Mouse (Mus musculus) right cerebral cortex, postnatal 25 days (tissue): ENCODE results near the gene Zfp423.

Experiments
- DNase-seq: peaks from one replicate; pipeline ENCODE4 v3.0.0; 2022

Gene Zfp423

GRCm38 (mm10) chr8:87737900-87738299, 221.5 kb downstream of the Zfp423 start:
- DNase-seq, result no peak

- DNase-seq, result no peak
These were observed 224.5 kb downstream of the Zfp423 start for GRCm38 (mm10) chr8:87734902-87735301.

DNA sequence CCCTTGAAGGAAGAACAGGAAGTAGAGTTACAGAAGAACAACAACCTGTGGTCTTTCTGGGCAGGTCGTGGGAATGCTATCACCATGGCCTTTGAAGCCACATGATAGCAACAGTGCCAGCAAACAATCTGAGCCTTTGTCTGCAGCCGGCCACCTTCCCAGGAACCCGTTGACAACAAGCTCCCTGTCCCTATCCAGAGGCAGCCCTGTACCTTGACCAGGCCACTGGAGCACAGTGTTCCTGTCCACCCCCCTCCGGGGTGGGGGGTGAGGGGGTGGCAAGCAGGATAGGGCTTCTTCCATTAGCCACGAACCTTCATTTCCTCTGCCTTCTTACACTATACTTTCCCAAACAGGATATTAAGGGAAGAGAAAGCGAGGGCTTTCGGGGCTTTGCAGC, 224.9 kb downstream of the Zfp423 start:
- no peak for DNase-seq

GRCm38 (mm10) chr8:87731062-87731461, 228.3 kb downstream of the Zfp423 start:
- no peak for DNase-seq

DNA sequence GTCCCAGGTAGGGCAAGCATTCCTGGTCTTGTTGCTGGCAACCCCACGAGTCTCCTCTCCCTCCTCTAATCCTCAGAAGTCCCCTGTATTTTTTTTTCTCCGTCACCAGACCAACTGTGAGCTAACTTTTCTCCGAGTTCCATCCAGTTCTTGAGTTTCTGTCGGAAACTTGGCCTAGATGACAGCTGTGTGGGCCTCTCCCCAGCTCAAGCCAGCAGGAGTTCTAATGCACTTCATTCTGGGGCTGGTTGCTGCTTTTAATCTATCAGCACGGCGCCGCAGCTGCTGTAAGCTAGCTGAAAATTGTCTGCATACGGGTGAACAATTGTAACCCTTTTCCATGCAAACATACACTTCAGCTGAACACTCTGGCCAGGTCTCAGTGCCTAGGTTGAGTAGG, 236.4 kb downstream of the Zfp423 start:
- no peak for DNase-seq

GRCm38 (mm10) chr8:87719137-87719815, 240.1 kb downstream of the Zfp423 start:
- DNase-seq, result no peak

- DNase-seq, result no peak
These were observed 241.9 kb downstream of the Zfp423 start for GRCm38 (mm10) chr8:87717445-87717844.

DNA sequence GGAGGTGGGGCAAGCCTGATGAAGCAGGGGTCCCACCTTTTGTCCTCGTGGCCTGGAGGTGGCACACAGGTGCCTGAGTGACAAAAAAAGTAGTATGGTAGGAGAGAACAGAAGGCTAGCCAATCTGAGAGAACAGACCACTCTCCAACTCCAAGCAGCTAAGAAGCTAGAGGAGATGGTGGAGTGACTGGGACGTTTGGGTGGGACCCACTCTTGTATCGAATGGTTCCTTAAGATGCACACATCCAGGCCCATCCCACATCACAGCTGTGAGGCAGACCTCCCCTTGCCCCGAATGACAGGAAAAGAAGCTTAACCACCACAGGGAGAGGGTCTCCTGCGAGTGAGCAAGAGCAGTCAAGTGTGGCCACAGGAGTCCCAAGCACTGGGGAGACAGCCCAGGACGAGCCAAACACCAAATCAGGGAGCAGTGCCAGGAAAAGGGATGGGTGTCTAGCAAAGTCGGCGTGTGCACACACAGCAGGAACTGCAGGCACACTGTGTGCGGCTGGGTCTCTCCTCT, 242.6 kb downstream of the Zfp423 start:
- no peak for DNase-seq

DNA sequence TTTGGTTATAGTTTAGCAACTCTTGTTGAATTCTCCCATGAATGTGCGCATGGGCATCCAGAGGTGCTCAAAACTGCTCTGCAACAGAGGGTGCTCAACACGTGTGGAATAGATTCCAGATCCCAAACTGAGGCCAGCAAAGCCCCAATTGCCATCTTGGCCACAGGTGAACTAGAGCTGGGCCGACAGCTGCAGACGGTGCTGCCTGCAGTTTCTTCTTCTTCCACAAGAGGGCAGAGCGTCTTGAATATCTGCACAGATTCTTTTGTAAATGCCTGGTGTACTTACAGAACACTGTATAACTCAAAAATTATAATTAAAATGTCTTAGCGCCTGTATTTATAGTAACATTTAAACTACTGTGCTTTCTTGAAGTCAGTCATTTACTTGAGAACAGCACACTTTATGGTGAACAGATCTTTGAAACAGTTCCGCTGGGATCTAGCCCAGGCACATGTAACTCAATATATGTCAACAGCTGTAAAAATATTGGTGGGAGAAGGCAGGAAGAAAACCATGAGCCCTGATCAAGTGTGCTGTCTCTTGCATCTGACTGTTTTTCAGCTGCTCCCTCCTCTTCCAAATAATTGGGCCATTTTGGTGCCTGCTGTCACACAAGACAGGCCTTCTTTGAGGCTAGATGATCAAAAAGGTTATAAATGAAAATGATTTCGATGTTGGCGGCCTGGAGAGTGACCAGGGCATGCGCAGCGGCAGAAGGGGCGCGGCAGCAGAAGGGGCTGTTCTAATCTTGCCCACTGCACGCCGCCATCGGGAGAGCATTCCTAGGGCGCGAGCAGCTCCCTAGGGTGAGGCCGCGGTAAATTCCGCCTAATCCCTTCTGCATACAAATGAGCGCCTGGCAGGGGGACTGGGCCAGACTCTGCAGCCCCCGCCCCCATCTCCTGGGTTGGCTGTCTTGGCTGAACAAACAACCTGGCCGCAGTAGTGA, 243.4 kb downstream of the Zfp423 start:
- peak; percentile 64 for DNase-seq

- no peak for DNase-seq
These were observed 245.4 kb downstream of the Zfp423 start for GRCm38 (mm10) chr8:87713946-87714345.

DNA sequence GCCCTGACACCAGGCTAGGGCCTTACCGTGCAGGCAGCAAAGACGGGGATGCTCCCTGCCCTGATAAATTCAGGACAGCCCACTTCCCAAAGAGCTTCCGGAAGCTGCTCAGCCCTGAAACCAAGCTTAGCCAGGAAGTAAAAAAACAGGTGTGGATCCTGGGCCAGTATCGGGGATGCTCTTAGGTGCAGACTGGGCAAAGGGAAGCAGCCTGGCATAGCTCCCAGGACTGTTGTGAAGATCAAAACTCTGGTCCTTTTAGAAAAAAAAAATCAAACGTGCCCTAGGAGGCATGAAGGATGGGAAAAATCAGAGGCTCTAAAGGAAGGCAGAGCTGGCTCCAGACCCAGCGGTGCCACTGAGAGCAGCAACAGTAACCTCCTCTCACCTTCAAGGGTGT, 247.4 kb downstream of the Zfp423 start:
- DNase-seq, result no peak

GRCm38 (mm10) chr8:87708127-87708637, 251.2 kb downstream of the Zfp423 start:
- no peak for DNase-seq

DNA sequence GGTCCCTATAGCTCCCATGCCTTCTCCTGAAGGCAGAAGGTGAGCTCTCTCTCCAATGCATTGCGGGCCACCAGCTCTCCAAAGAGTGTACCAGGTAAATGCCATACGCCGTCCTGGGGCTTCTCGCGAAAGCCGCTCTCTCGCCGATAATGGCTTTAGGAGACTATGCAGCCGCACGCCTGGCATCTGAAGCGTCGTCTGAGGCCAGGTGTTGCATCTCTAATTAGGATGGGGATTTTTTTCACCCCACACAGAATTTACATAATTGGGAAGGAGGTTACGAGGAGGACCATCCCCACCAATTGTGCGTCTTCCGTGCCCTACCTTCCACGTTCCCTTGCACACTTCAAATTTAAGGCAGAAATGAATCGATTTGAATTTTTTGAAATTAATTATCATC, 252.2 kb downstream of the Zfp423 start:
- DNase-seq, result no peak

DNA sequence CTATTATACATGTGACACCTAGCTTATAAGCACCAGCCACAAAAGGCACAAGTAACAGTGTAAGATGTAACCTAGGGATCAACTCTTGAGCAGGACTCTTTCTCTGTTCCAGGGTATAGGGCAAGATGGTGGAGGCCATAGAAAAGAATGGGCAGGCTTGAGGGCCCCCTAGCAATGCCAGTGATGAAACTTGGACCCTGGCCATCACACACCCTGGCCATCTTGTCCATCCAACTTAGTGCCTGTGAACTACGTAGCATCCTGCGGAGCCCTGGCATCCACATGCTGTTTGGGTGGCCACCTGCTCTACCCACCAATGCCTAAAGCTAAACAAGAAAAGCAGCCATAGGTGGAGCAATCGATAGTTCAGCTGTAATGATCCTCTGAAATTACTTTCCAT, 254.6 kb downstream of the Zfp423 start:
- no peak for DNase-seq

- DNase-seq, result peak; percentile 18
These were observed 256.5 kb downstream of the Zfp423 start for GRCm38 (mm10) chr8:87702790-87703311.

DNA sequence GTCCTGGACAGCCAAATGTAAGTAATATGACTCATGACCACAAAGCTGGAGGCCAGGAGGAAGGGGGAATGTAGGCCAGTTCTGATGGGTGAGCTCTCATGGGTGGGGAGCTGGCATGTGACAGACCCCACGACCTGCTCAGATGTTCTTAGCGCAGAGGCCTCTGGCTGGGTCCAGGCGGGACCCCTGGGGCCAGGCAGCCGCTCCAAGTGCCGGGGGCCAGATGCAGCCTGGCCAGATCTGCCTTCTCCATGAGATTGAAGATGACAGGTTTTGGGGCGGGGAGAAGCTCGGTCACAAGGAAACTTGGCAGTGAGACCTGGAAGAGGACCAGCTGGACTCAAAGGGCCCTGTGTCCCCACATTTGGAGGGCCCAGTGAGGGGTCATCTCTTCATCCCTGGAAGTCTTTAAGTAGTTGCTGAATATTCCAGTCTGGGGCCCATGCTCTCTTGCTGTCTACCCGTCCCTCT, 257.3 kb downstream of the Zfp423 start:
- DNase-seq, result no peak

- DNase-seq, result no peak
These were observed 257.8 kb downstream of the Zfp423 start for GRCm38 (mm10) chr8:87701583-87701982.

DNA sequence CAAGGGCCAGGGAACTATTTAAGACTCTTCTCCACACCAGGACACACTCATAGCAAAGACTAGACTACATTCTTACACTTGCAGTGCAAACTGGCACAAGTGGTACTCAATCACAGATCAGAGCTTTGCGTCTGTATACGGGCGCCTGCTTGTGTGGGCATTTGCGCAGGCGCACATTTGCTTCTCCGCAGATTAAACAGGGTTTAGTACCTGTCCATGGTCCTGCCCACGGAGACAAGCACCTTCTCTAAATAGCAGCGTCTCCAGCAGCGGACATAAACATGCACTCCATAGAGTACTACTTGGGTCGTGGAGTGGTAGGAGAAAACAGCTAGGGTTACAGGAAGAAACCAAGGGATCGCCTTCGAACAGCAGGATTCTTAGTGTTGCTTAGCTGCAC, 259.1 kb downstream of the Zfp423 start:
- no peak for DNase-seq

DNA sequence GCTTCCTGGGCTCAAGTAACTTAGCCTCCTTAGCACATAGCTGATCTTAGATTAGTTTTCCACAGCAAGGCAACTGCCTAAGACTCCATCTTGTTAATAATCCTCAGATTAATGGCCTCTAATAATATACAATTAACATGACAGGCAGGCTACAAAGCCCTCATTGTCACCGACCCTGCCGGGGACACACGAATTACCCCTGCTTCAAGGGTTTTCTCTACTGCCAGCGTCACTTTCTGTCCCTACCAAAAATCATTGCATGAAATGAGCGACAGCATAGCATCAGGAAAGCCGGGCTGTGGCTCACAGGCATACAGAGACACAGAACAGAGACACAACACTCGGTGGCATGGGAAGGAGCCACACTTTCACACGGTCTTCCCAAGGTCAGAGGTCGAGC, 262.3 kb downstream of the Zfp423 start:
- DNase-seq, result no peak

DNA sequence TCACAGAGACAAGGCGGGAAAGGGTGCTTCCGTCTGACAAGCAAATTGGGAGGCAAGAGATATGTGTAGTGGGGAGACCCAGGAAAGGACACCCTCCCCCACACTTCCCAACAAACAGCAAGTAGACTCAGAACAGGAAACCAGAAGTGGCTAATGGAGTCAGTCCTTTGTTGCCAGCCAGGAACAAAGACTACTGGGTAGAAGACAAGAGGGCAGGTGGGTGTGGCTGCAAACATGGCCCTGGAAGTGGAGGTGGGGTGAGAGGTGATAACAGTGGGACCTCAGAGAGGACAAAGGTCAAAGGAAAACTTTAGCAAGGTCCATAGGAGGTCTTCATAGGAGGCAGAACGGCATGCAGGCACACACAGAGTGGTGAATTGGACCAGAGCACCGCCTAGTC, 265.7 kb downstream of the Zfp423 start:
- no peak for DNase-seq

GRCm38 (mm10) chr8:87690100-87691095, 269.0 kb downstream of the Zfp423 start:
- DNase-seq, result no peak

DNA sequence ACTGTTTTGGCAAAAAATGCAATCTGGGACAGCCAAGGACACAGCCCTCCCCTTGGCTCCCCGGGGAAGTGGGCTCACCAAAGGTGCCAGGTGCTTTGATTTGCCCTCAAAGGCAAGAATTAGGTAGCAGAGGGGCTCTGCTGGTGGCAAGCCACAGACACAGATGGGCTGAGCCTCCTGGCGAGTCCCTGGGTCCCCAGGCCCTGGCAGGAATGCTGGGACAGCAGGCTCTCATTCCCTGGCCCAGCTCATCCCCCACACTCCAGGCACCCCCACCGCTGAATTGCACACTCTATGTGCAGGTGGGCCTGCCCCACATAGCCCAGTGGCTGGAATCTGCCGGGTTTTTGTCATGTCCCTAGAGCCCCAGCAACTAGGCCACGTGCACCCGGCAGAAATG, 270.2 kb downstream of the Zfp423 start:
- DNase-seq, result no peak
